Mouse (Mus musculus) gastrocnemius, postnatal 10 days (tissue): ENCODE measurements around the gene Ttc7. TPM values are rescaled to one million over a fixed set of nuclear protein-coding genes. Genes with fewer than 3 reads are reported as not detected.

Source experiments
- DNase-seq: peaks from one replicate; pipeline ENCODE4 v3.0.0; 2021; ENCODE audit warnings: mixed read lengths
- total RNA-seq, 2 experiments: library from RNA; stranded (reverse); gene quantifications; 2 replicates each; pipeline ENCODE4 v1.2.3; 2021

Gene Ttc7
- total RNA-seq, 2 experiments from 2014 or later = 16.6 to 17.7 TPM

- DNase-seq = no peak
These were observed 83.8 kb downstream of the Ttc7 start for GRCm38 (mm10) chr17:87366520-87366919.

GRCm38 (mm10) chr17:87367228-87367627 lies 84.5 kb downstream of the Ttc7 start:
- DNase-seq = no peak

GRCm38 (mm10) chr17:87367640-87368039 lies 85.0 kb downstream of the Ttc7 start:
- DNase-seq = peak; percentile 92

GRCm38 (mm10) chr17:87368481-87368880 lies 85.8 kb downstream of the Ttc7 start:
- no peak for DNase-seq

- no peak for DNase-seq
These were observed 86.6 kb downstream of the Ttc7 start for GRCm38 (mm10) chr17:87369270-87369759.

GRCm38 (mm10) chr17:87372189-87372588 lies 89.5 kb downstream of the Ttc7 start:
- no peak for DNase-seq

GRCm38 (mm10) chr17:87373327-87373726 lies 90.6 kb downstream of the Ttc7 start:
- DNase-seq = no peak

- DNase-seq = no peak
These were observed 93.3 kb downstream of the Ttc7 start for GRCm38 (mm10) chr17:87375941-87376511.

- DNase-seq = peak; percentile 56
These were observed 94.3 kb downstream of the Ttc7 start for GRCm38 (mm10) chr17:87376831-87377471.

- no peak for DNase-seq
These were observed 94.8 kb downstream of the Ttc7 start for GRCm38 (mm10) chr17:87377536-87377935.

- DNase-seq = no peak
These were observed 95.9 kb downstream of the Ttc7 start for GRCm38 (mm10) chr17:87378354-87379159.

GRCm38 (mm10) chr17:87379160-87379624 lies 96.5 kb downstream of the Ttc7 start:
- no peak for DNase-seq

GRCm38 (mm10) chr17:87379821-87380220 lies 97.1 kb downstream of the Ttc7 start:
- no peak for DNase-seq

GRCm38 (mm10) chr17:87380681-87381080 lies 98.0 kb downstream of the Ttc7 start:
- DNase-seq = no peak

GRCm38 (mm10) chr17:87385835-87386234 lies 103.1 kb downstream of the Ttc7 start:
- DNase-seq = no peak

GRCm38 (mm10) chr17:87387068-87387467 lies 104.4 kb downstream of the Ttc7 start:
- DNase-seq = no peak

- peak; percentile 47 for DNase-seq
These were observed 108.6 kb downstream of the Ttc7 start for GRCm38 (mm10) chr17:87391242-87391641.

- no peak for DNase-seq
These were observed 114.4 kb downstream of the Ttc7 start for GRCm38 (mm10) chr17:87397088-87397487.

GRCm38 (mm10) chr17:87402444-87402843 lies 119.8 kb downstream of the Ttc7 start:
- DNase-seq = no peak

- DNase-seq = no peak
These were observed 120.8 kb downstream of the Ttc7 start for GRCm38 (mm10) chr17:87403462-87403861.

GRCm38 (mm10) chr17:87405576-87405975 lies 122.9 kb downstream of the Ttc7 start:
- no peak for DNase-seq

GRCm38 (mm10) chr17:87406646-87407045 lies 124.0 kb downstream of the Ttc7 start:
- no peak for DNase-seq

GRCm38 (mm10) chr17:87418082-87418481 lies 135.4 kb downstream of the Ttc7 start:
- DNase-seq = no peak
